Mouse (Mus musculus): ENCODE measurements around the gene Smpd4. TPM values are rescaled to one million over a fixed set of nuclear protein-coding genes. Genes with fewer than 3 reads are reported as not detected.

The Smpd4 gene
- total RNA-seq, 2 experiments from 2014 or later: 18.3 to 20.7 TPM

Other genes with a start within 250 kb of the Smpd4 start
- gene Snap29, start 213.4 kb upstream of the Smpd4 start, total RNA-seq (2021): 10 to 100 TPM; 14.9 to 16.9 TPM
- 10 to 100 TPM; 53.2 to 56.3 TPM for gene Pi4ka, start 213.0 kb upstream of the Smpd4 start, total RNA-seq (2021)
- gene Crkl, start 167.4 kb upstream of the Smpd4 start, total RNA-seq (2021): 10 to 100 TPM; 25.3 to 29.3 TPM
- gene Aifm3, start 129.7 kb upstream of the Smpd4 start, total RNA-seq (2021): under 1 TPM in 1 of 2 experiments, not detected in 1; 0.28 TPM
- 10 to 100 TPM; 34.3 to 35.0 TPM for gene Lztr1, start 110.7 kb upstream of the Smpd4 start, total RNA-seq (2021)
- 10 to 100 TPM; 13.1 to 14.7 TPM for gene Thap7, start 88.2 kb upstream of the Smpd4 start, total RNA-seq (2021)
- under 1 TPM in 1 of 2 experiments, not detected in 1; 0.17 TPM for gene Lrrc74b, start 58.1 kb upstream of the Smpd4 start, total RNA-seq (2021)
- under 1 TPM; 0.50 to 0.83 TPM for gene P2rx6, start 57.5 kb upstream of the Smpd4 start, total RNA-seq (2021)
- 1 to 10 TPM; 1.4 to 2.3 TPM for gene Slc7a4, start 36.1 kb upstream of the Smpd4 start, total RNA-seq (2021)
- gene Ccdc74a, start 27.1 kb downstream of the Smpd4 start, total RNA-seq (2021): under 1 TPM in 1 of 2 experiments, not detected in 1; 0.36 TPM
- 10 to 100 TPM; 24.5 to 26.6 TPM for gene Med15, start 113.5 kb downstream of the Smpd4 start, total RNA-seq (2021)
- gene Klhl22, start 140.3 kb downstream of the Smpd4 start, total RNA-seq (2021): 10 to 100 TPM; 16.1 to 16.7 TPM
- 1 to 10 TPM; 5.1 to 5.6 TPM for gene Scarf2, start 177.9 kb downstream of the Smpd4 start, total RNA-seq (2021)
- gene B830017H08Rik, start 213.8 kb downstream of the Smpd4 start, total RNA-seq (2021): not detected
- 1 to 10 TPM; 1.8 to 2.5 TPM for gene Car15, start 219.0 kb downstream of the Smpd4 start, total RNA-seq (2021)

Data from heart, postnatal 25 days (tissue).